Mouse (Mus musculus): ENCODE results near the gene Mtmr11.

The Mtmr11 gene

GRCm38 (mm10) chr3:96161869-96162840, at the start of gene Mtmr11:
Gene Mtmr11 (plus strand): TSS chr3:96162004.
- DNase-seq (ENCODE audit: low read depth, low spot score), result no peak

GRCm38 (mm10) chr3:96113251-96113650, 48.6 kb upstream of the Mtmr11 start:
- peak; percentile 43 for DNase-seq (ENCODE audit: low read depth, low spot score)

DNA sequence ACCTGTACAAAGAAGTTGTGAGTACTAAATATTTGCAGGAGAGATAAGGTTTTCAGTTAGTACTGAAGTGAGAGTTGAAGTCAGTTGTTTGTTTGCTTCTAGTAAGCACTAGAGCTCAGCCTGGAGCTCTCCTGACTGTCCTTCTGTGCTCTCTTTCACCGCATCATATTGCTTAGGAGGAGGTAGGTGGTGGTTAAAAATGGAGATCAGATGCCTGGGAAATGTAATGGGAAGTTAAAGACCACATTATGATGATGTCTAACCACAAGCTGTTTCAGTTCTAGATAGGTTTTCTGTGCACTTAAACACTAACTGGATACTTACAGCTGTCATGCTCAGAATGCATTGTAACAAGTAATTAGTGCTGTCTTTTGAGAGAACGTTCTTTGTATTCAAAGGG, 43.7 kb upstream of the Mtmr11 start:
- DNase-seq (ENCODE audit: low read depth, low spot score), result no peak

DNA sequence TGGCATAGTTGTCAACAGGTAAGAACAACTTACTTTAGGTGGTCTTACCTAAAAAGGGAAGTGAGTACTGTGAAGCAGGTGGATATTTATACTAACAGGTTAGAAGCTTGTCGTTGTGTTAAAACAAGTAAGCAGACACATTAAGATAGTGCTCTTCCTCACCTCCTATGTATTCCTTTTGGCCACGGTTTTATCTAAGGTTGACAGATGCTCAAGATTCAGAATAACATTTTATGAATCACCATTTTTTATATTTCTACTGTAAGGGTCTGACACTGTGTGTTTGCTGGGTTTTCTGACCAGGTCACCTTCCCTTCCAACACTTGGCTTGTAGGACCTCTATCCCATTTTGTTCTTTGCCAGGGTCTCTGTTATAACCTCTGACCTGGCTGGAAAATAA, 43.1 kb upstream of the Mtmr11 start:
- DNase-seq (ENCODE audit: low read depth, low spot score), result no peak

DNA sequence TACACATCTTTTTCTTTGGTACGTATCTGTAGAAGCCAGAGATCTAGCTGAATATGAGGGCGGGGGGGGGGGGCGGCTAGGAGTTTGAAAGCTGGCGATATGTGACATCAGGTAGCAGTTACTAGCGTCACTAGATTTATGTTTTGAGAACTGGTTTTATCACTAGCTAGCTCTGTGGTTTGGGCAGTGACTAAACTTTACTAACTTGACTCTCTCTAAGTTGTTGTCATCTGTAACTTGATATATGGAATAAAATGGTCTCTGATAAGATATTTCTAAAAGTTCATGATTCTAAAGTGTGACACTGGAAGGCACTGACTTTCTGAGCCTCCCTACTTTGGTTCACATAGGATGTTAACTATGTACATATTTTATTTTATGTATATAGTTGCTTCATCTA, 37.6 kb upstream of the Mtmr11 start:
- no peak for DNase-seq (ENCODE audit: low read depth, low spot score)

- no peak for DNase-seq (ENCODE audit: low read depth, low spot score)
Measured at GRCm38 (mm10) chr3:96128128-96128527, 33.7 kb upstream of the Mtmr11 start.

DNA sequence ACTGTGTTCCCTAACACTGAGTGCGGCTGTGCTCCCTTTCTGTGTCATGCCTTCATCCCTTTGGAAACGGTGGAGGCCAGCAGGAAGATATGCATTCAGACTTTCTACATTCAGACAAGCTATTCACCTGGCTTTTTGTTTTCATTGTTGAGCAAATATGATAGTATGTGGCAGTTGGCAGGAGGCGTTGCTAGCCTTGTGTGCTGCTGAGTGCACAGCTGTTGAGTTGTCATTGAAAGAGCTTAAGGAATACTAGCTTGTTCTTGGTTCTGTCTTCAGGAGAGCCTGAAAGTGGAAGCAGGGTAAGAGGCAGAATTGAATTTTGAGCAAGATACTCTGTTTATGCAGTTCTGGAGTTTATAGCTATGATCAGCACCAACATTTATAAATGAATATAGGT, 29.3 kb upstream of the Mtmr11 start:
- no peak for DNase-seq (ENCODE audit: low read depth, low spot score)

- DNase-seq (ENCODE audit: low read depth, low spot score), result peak; percentile 12
Measured at GRCm38 (mm10) chr3:96133327-96133905, 28.4 kb upstream of the Mtmr11 start.

GRCm38 (mm10) chr3:96135011-96135410, 26.8 kb upstream of the Mtmr11 start:
- DNase-seq (ENCODE audit: low read depth, low spot score), result no peak

GRCm38 (mm10) chr3:96147950-96148349, 13.9 kb upstream of the Mtmr11 start:
- DNase-seq (ENCODE audit: low read depth, low spot score), result peak; percentile 63

DNA sequence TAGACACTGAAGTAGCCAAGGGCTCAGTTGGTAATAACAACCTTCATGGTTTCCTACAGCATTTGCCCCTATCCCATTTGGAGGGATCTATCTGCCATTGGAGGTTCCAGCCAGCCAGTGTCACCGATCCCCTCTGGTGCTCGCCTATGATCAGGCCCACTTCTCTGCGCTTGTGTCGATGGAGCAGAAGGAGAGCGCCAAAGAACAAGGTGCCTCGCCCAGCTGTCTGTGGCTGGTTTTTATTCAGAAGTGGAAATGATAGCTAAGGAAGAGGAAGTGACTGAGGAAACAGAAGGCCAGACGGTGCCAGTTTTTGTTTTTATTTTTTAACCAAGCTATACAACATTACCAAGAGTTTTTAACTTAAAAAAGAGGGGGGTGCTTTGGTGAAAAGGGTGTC, 10.0 kb upstream of the Mtmr11 start:
- no peak for DNase-seq (ENCODE audit: low read depth, low spot score)

DNA sequence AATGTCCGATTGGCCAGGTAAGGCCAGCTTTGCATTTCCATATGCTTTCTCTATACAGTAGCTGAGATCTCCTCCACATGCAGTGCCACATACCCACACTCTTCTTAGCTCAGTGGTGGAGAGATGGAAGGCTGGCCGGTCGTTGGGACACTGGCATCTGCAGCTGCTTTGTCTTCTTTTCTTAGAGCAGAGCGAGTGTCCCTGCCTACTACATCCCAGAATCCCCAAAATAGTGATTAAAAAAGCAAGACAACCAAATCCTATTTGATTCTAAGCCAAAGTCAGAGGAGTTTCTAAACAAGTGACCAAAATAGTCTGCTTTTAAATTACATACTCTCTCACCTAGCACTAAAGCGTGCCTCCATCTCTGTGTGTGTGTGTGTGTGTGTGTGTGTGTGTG, 9.2 kb upstream of the Mtmr11 start:
- no peak for DNase-seq (ENCODE audit: low read depth, low spot score)

DNA sequence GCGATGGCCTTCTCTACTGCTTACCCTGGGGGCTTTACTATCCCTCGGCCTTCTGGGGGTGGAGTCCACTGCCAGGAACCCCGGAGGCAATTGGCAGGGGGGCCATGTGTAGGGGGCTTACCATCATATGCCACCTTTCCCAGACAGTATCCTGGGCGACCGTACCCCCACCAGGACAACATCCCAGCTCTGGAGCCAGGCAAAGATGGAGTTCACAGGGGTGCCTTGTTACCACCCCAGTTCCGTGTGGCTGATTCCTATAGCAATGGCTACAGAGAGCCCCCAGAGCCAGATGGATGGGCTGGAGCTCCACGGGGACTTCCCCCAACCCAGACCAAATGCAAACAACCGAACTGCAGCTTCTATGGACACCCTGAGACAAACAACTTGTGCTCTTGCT, 6.3 kb upstream of the Mtmr11 start:
- no peak for DNase-seq (ENCODE audit: low read depth, low spot score)

DNA sequence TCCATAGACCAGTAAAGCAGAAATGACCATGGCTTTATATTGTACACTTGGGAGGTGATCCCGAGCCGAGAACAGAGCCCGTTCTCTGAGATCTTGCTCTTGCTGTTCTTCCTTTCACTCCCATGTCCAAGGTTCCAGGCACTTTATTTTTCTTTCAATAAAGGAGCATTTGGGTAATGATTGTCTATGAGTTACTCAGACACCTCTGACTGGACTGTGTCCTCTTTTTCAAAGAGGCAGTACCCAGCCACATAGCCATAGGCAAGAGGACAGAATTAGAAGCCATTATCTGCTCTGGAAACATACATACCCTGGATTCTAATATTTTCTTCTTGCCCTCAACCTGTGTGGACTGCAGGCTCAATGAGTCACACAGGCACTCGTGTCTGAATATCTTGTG, 2.0 kb upstream of the Mtmr11 start:
- DNase-seq (ENCODE audit: low read depth, low spot score), result no peak

GRCm38 (mm10) chr3:96160222-96160802, 1.5 kb upstream of the Mtmr11 start:
- DNase-seq (ENCODE audit: low read depth, low spot score), result no peak

DNA sequence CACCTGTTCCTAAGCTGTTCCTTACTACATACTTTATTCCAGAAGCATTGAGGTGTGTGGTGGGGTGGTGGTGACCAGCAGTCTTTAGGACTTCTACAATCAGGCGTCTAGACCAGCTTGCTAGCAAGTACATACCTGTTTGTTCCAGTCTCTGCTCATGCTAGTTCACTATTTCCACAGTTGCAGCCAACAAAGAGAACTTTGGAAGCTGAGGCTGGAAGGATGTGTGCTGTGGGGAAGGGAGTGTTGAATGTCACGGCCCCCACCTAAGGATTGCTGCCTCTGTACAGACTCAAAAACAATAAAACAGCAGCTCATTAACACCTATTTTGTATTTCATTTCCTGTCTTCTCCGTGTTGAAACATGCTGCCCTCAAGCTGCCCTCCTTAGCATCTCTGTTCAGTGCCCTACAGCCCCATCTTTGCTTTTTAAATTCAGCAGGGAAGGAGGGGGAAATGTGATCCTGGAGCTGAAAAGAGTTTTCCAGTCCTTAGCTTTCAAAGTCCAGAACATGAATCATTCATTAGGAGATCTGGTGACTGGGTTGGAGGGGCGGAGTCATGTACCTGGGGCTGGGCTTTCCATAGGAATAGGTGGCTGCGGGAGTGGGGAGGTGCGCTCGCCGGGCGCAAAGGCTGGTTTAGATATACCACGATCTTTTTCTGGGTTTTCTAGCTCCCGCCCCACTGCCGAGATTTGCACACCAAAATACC, 844 bp upstream of the Mtmr11 start:
- peak; percentile 88 for DNase-seq (ENCODE audit: low read depth, low spot score)

DNA sequence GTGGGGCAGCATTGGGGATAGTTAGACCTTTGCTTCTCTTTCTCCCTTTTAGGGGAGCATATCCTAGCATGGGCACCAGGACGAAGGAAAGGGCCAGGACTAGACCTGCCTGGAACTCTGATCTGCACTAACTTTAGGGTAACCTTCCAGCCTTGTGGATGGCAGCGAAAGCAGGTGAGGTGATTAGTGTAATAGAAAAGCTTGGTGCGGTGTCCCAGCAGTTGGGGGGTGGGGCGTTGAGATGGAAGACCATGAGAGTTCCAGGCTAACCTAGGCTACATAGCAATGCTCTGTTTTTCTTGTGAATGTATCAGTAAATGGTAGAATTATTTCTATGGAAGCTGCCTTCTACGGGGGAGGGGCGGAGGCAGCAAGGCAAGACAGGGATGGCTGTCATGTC, 1.2 kb downstream of the Mtmr11 start:
- DNase-seq (ENCODE audit: low read depth, low spot score), result no peak

DNA sequence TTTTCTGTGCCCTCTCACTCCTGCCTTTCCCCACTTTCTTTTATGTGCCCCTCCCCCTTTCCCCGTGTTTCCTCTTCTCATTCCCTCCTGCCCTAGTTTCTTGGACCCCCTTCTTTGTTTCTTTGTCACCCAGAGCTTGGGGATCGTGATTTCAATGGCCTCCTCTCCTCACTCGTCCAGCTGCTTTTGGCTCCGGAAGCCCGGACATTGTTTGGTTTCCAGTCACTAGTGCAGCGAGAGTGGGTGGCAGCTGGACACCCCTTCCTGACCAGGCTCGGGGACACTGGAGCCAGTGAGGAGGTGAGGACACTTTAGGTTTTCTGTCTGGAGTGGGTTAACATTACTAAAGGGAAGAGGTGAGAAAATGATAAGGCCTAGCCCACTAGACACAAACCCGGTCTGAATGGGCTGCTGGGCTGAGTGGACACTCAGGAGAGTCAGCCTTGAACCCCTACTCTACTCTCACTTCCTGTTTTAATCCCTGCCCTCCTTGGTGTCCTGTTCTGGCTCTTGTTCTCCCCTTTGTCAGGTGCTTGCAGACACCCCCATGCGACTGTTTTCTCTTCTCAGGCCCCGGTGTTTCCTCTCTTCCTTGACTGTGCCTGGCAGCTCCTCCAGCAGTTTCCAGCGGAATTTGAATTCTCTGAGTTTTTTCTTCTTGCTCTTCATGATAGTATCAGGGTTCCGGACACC, 6.8 kb downstream of the Mtmr11 start:
- no peak for DNase-seq (ENCODE audit: low read depth, low spot score)

DNA sequence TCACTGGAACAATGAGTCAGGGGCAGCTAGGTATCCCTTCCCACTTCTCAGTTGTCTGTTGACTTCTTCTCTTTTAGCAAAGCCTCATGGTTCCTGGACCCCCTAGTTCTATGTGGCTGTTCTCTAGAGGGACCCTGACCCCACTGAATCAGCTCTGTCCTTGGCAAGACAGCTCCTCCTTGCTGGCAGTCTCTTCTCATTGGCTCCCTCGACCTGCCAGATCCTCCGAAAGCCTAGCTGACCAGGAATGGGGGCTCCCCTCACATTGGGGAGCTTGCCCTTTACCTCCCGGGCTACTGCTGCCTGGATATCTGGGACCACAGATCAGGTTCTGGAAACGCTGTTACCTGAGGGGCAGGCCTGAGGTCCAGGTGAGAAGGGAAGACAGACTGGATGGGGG, 8.5 kb downstream of the Mtmr11 start:
- no peak for DNase-seq (ENCODE audit: low read depth, low spot score)

DNA sequence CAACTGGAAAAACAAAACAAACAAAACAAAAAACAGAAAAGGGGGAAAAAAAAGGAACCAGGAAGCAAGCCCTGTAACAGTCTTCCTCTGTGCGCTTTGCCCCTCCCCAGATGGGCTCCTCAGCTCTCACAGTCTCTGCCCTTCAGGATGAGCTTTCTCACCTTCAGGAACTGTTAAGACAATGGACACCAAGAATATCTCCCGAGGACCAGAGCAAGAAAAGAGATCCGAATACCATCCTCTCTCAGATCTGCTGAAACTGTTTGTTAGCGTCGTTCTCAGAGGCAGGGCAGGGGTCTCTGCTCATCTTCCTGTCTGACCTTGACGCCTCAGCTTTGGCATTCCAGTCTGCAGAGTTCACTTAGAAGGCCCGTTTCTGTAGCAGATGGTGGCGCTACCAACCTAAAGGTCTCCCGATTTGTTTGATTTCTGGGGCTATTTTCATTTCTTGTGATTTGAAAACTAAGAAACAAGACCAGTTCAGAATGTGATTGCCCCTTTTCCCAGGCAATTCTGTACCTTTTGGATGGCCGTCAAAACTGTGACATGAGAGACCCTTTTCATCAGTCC, 9.3 kb downstream of the Mtmr11 start:
- DNase-seq (ENCODE audit: low read depth, low spot score), result peak; percentile 55

- DNase-seq (ENCODE audit: low read depth, low spot score), result no peak
Measured at GRCm38 (mm10) chr3:96171583-96172196, 9.9 kb downstream of the Mtmr11 start.

Data from R1 (cell line).